Mouse (Mus musculus): ENCODE measurements at regions not wholly inside any gene's neighbourhood (a gene's known extent, or its start where the extent isn't known, plus 50 kb on each side); places are given as distances from the start of the nearest gene placed in this dataset.

GRCm38 (mm10) chr10:35855110-35855509 lies 143.4 kb upstream of the Amd2 start:
- TF ChIP-seq HCFC1 (IDR thresholded peaks at IDR 0.05; ENCODE audit: borderline replicate concordance, insufficient read depth, low read length) (no peak), MAFK (IDR thresholded peaks at IDR 0.05; ENCODE audit: insufficient read depth, low read depth, low read length) (no peak)
